Mouse (Mus musculus) duodenum, adult 2 months (tissue): ENCODE data around the gene Numa1. TPM values are rescaled to one million over a fixed set of nuclear protein-coding genes. Genes with fewer than 3 reads are reported as not detected.

Experiments used
- polyA plus RNA-seq: library from polyadenylated mRNA; depleted of rRNA; stranded (reverse); fragments of >200 nt; gene quantifications from 2 replicates; pipeline ENCODE4 v1.2.3, GENCODE M21; 2012; ENCODE audit warnings: low replicate concordance; rRNA removed

The Numa1 gene
- polyA plus RNA-seq, result 62.3 and 68.0 TPM in 2 replicates

DNA sequence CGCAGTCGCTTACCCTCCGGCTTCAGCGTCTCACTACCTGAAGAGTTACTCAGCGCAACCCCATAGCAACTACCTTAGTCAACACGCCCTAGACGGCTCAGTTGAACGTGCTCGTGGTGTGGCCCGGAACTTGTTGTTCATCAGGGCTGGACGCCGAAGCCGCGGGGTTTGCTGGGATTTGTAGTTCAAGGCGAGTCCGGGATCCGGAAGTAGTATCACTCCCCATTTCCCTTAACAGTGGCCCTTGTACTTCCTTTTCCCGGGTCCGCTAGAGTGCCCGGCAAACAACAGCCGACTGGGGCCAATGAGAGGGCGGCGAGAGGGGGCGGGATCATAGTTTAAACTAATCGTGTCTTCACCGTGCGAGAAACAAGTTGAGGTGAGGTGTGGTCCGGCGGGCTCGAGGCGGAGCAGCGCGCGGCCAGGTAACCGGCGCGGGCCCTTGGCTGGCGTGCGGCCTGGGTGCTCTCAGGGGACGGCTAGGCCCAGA is at the start of gene Numa1, which contains the start of gene Lrrc51:
Numa1 (plus strand) TSS at position 361 of the 490 bp plus-strand sequence.
Lrrc51 (minus strand) TSS at position 145 of the 490 bp plus-strand sequence.

DNA sequence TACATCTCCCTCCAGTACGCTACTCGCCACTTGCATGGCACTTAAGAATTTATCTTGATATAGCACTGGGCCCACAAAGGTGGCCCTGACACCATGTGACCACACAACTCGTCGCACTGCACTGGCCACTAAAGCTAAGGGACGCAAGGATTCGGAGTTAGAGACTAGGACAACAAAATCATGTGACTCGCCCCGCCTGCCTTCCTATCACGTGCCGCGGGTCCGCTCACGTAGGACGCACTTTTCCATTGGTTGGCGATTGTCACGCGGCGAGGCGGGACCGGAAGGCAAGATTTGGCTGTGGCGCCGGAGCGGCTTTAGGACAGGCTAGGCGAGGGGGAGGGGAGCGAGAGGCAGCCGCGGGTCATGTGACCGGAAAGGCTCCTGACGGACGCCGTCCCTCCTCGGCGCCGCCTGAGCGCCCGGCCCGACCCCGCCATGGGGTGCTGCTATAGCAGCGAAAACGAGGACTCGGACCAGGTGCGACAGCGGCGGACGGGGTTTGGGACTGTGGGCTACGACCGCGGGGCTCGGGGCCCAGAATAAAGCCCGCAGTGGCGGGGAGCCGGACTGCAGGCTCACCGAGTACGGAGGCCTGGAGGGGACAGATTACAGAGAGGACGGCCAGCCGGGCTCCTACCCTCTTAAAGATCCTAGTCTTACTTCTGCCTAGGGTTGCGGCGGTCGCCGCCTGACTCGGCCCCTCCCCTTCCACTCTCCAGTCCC is 28.2 kb upstream of the Numa1 start, which contains the start of gene Lamtor1:
Lamtor1 (plus strand) TSS at position 344 of the 726 bp plus-strand sequence.

DNA sequence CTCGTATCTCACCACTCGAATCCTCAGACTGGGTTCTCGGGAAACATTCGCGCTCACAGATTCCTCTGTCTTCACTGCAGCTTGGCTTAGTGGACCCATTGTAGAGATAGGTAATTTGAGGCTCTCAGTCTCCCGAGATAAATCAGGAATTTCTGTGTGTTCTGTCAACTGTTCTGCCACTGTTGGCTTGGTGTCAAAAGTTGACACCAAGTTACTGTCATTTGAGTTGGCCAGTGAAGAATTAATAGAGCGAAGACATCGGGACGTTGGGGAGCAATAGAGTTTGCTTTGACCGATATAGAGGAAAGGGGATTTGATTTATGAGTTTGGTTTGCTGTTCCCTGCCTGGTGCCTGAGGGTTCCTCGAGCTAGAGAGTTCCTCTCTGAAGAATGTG is 27.6 kb upstream of the Numa1 start, which contains the start of gene Tomt:
Tomt (minus strand) TSS at position 73 of the 395 bp plus-strand sequence.

DNA sequence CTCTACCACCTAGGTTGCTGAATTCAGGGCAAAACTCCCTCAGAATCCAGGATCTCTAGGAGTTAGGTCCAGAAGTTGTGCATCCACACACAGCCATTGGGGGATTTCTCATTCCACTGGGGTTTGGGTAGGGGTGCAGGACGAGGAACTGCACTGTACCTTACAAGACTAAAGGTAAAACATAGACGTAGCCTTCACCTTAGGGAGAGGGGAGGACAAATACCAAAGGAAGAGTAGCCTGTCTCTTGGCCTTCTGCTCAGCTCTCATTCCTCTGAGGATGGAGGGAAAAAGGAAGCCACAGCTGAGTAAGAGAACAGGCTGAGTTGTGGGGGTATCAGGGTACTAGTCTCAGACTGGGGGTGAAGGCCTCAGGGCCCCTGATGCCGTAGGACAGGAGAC is 84.7 kb downstream of the Numa1 start, which contains the start of gene Il18bp:
Il18bp (minus strand) TSS at position 101 of the 400 bp plus-strand sequence.

Other genes starting within 250 kb of the Numa1 start
- gene Phox2a, start 115.8 kb upstream of the Numa1 start, polyA plus RNA-seq, result 0.78 and 1.0 TPM in 2 replicates
- gene Inppl1, start 95.9 kb upstream of the Numa1 start, polyA plus RNA-seq, result 98.1 and 106 TPM in 2 replicates
- 0.84 and 1.1 TPM in 2 replicates for gene Folr2, start 76.9 kb upstream of the Numa1 start, polyA plus RNA-seq
- 52.0 and 59.4 TPM in 2 replicates for gene Anapc15, start 70.4 kb upstream of the Numa1 start, polyA plus RNA-seq
- gene Folr1, start 63.3 kb upstream of the Numa1 start, polyA plus RNA-seq, result 0.82 and 1.3 TPM in 2 replicates
- 200 and 203 TPM in 2 replicates for gene Lamtor1, start 28.2 kb upstream of the Numa1 start, polyA plus RNA-seq
- gene Tomt, start 27.8 kb upstream of the Numa1 start, polyA plus RNA-seq, result 0.08 and 0.14 TPM in 2 replicates
- 3.6 and 4.0 TPM in 2 replicates for gene Lrrc51, start 216 bp upstream of the Numa1 start, polyA plus RNA-seq
- 5.3 and 10.1 TPM in 2 replicates for gene Il18bp, start 84.6 kb downstream of the Numa1 start, polyA plus RNA-seq
- 20.9 and 36.7 TPM in 2 replicates for gene Rnf121, start 131.4 kb downstream of the Numa1 start, polyA plus RNA-seq
- 10.6 and 14.2 TPM in 2 replicates for gene Xndc1, start 131.4 kb downstream of the Numa1 start, polyA plus RNA-seq
- 1.5 and 1.8 TPM in 2 replicates for gene Xntrpc, start 131.6 kb downstream of the Numa1 start, polyA plus RNA-seq
- gene Trpc2, start 149.0 kb downstream of the Numa1 start, polyA plus RNA-seq, result not detected in 2 replicates
- not detected in 2 replicates for gene Art1, start 167.6 kb downstream of the Numa1 start, polyA plus RNA-seq
- gene Art5, start 175.4 kb downstream of the Numa1 start, polyA plus RNA-seq, result 0.63 and 0.87 TPM in 2 replicates
- gene Chrna10, start 182.7 kb downstream of the Numa1 start, polyA plus RNA-seq, result 0.91 and 1.2 TPM in 2 replicates